9 mouse cellular contexts compared by ENCODE assay signal in the genomic region with DNA sequence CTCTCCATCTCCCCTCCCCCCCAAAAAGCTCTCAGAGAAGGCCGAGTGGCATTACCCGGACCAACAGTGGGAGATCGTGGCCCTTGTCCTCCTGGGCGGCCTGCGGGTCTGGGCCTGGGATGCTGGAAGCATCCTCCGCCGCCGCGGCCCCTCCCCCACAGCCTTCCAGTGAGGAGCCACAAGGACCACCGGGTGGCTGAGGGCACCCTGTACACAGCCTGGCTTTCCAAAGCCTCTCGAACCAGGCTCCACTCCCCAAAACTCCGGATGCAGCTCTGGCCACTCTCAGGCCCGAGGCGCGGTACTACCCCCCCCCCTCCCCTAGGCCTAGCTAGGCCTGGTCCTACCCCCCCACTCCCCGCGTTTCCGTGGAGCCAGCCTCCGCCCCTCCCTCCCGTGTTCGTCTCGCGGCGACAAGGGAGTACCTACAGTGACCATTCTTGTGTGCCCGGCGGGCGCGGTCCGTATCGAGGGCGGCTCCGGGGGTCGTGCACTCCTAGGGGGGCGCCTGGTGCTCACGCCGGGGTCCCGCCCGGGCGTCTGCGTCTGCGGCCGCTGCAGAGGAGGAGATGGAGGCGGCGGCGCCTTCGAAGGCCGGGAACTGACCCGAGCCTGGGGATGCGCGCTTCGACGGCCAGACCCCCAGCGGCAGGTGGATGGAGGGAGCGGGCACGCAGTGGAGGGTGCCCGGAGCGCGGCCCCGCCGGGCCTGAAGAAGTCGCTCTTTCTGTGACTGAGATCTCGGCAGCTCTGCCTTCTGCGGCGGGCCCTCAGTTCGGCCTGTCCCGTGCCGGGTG. TPM values are rescaled to one million over a fixed set of nuclear protein-coding genes. Genes with fewer than 3 reads are reported as not detected.
A peak's percentile ranks its signal among the peaks of the same experiment; 100 is the strongest.
DNase-seq lines count a peak whose midpoint lies in the region; ATAC-seq and TF ChIP-seq lines count a peak whose summit lies in the region.
"Had no signal": no experiment of that assay in that cellular context is flagged by ENCODE, and none has a peak within 500 bp of the region (broad histone marks: within the 10 kb centered on the region; RNA-seq: fewer than 3 reads in every experiment).

No protein-coding gene starts in this region.

- H3K27ac ChIP-seq in kidney, adult 2 months (ENCODE audit: insufficient read depth, low read depth, low read length) = no peak overlapping the region
- no peak overlapping the region for H3K27ac ChIP-seq in limb, embryonic 10.5 days

- H3K27me3 ChIP-seq in kidney, adult 2 months (replicated peaks; ENCODE audit: control insufficient read depth, insufficient read depth, low read length) = peaks cover 4% of the 10 kb centered on the region
- peaks cover 95% of the 10 kb centered on the region for H3K27me3 ChIP-seq in limb, embryonic 10.5 days (ENCODE audit: low read depth, poor library complexity, severe bottlenecking)

- no peak for TF ChIP-seq POLR2A in kidney, adult 2 months (IDR thresholded peaks at IDR 0.05; ENCODE audit: low read depth, low read length)

- H3K36me3 ChIP-seq in kidney, adult 2 months (ENCODE audit: control insufficient read depth, insufficient read depth, low read length) = no peaks in the 10 kb centered on the region
- H3K36me3 ChIP-seq in limb, embryonic 10.5 days = 0 out of 2 replicates have a peak, but pooled peaks cover 2% of the 10 kb centered on the region

- DNase-seq in kidney, adult 2 months = no peak
- no peak for DNase-seq in kidney, postnatal 10 days
- peak; percentile 26 for DNase-seq in ZHBTc4 (ENCODE audit: low read depth, low spot score)
- peak; percentile 37 for DNase-seq in embryo, embryonic 9.5 days (ENCODE audit: extremely low spot score)
- DNase-seq in limb, embryonic 10.5 days (ENCODE audit: low spot score) = peak; percentile 36
- DNase-seq in retina, embryonic 14.5 days (ENCODE audit: low spot score) = peak; percentile 43
- no peak for DNase-seq in gastrocnemius, postnatal 36 days

- H3K4me3 ChIP-seq in kidney, adult 2 months (ENCODE audit: insufficient read depth, low read depth, low read length) = 0 out of 2 replicates have a peak overlapping the region, but pooled peaks have one; percentile 7
- peak overlapping the region; percentile 48 for H3K4me3 ChIP-seq in limb, embryonic 10.5 days

- no peaks in the 10 kb centered on the region; the same call in 1 of the 2 replicates for H3K4me1 ChIP-seq in kidney, adult 2 months (ENCODE audit: control insufficient read depth, insufficient read depth, low read length)
- peaks cover 32% of the 10 kb centered on the region for H3K4me1 ChIP-seq in limb, embryonic 10.5 days

- WGBS in kidney, adult 2 months = 2% methylated on average over 66 of the region's 67 CpGs
- under 1% methylated on average over 67 of the region's 67 CpGs for WGBS in limb, embryonic 10.5 days

- intact Hi-C loops in gastrocnemius, postnatal 36 days (cut with DNase I) = no loop called here

- H3K9me3 ChIP-seq in limb, embryonic 10.5 days (replicated peaks) = no peaks in the 10 kb centered on the region

- no peak for TF ChIP-seq CTCF in kidney, adult 2 months (conservative IDR thresholded peaks at IDR 0.05; ENCODE audit: insufficient read depth, insufficient read length, low read depth, low read length)

- ATAC-seq in inflammation-experienced regulatory T-cells, adult 6 months = no peak

RNA-seq across cellular contexts. Expression of a gene that starts 0.5 kb away (rescaled TPM):
- polyA plus RNA-seq in kidney, adult 2 months (2012; rRNA removed) = 0.62 and 0.64 TPM in 2 replicates
- polyA plus RNA-seq in limb, embryonic 10.5 days (2016; fragmentation: Nextera tagmentation; extraction: Ambion mirVana) = 0.06 and 0.10 TPM in 2 replicates
- not detected for polyA plus RNA-seq in inflammation-experienced regulatory T-cells, adult 6 months (2017; shearing (Covaris generic))
- under 1 TPM in 1 of 2 experiments, not detected in 1; 0.26 TPM for total RNA-seq in gastrocnemius, postnatal 36 days (2021)
- total RNA-seq: liver, adult 2 months had no signal
- polyA plus RNA-seq: liver, adult 2 months had no signal

RNA-seq across cellular contexts. Expression of a gene that starts 19.7 kb away (rescaled TPM):
- polyA plus RNA-seq in kidney, adult 2 months (2012; rRNA removed) = not detected in 2 replicates
- not detected in 2 replicates for polyA plus RNA-seq in limb, embryonic 10.5 days (2016; fragmentation: Nextera tagmentation; extraction: Ambion mirVana)
- not detected for polyA plus RNA-seq in inflammation-experienced regulatory T-cells, adult 6 months (2017; shearing (Covaris generic))
- total RNA-seq in gastrocnemius, postnatal 36 days (2021) = not detected
- total RNA-seq: liver, adult 2 months had no signal
- polyA plus RNA-seq: liver, adult 2 months had no signal

RNA-seq across cellular contexts. Expression of a gene that starts 19.8 kb away (rescaled TPM):
- 13.6 and 15.8 TPM in 2 replicates for polyA plus RNA-seq in kidney, adult 2 months (2012; rRNA removed)
- 11.0 TPM in 2 replicates for polyA plus RNA-seq in limb, embryonic 10.5 days (2016; fragmentation: Nextera tagmentation; extraction: Ambion mirVana)
- polyA plus RNA-seq in inflammation-experienced regulatory T-cells, adult 6 months (2017; shearing (Covaris generic)) = 1 to 10 TPM; 2.9 to 7.0 (median 6.5) TPM
- total RNA-seq in gastrocnemius, postnatal 36 days (2021) = 1 to 10 TPM; 2.9 to 3.8 TPM

RNA-seq across cellular contexts. Expression of a gene that starts 33.9 kb away (rescaled TPM):
- polyA plus RNA-seq in kidney, adult 2 months (2012; rRNA removed) = 130 and 143 TPM in 2 replicates
- polyA plus RNA-seq in limb, embryonic 10.5 days (2016; fragmentation: Nextera tagmentation; extraction: Ambion mirVana) = 38.9 and 46.4 TPM in 2 replicates
- polyA plus RNA-seq in inflammation-experienced regulatory T-cells, adult 6 months (2017; shearing (Covaris generic)) = 10 to 100 TPM; 27.7 to 40.0 (median 37.7) TPM
- 10 to 100 TPM; 82.2 to 86.9 TPM for total RNA-seq in gastrocnemius, postnatal 36 days (2021)

RNA-seq across cellular contexts. Expression of a gene that starts 47.7 kb away (rescaled TPM):
- 2.8 and 12.0 TPM in 2 replicates for polyA plus RNA-seq in kidney, adult 2 months (2012; rRNA removed)
- 0.89 and 2.4 TPM in 2 replicates for polyA plus RNA-seq in limb, embryonic 10.5 days (2016; fragmentation: Nextera tagmentation; extraction: Ambion mirVana)
- polyA plus RNA-seq in inflammation-experienced regulatory T-cells, adult 6 months (2017; shearing (Covaris generic)) = under 1 TPM; 0.20 to 0.36 (median 0.32) TPM
- 1 to 10 TPM; 1.4 to 2.1 TPM for total RNA-seq in gastrocnemius, postnatal 36 days (2021)

Comparison
In these comparisons a context has a peak if more than half of its experiments do, and no peak if none do; other contexts are left out.
1. DNase-seq: peak in ZHBTc4 (single experiment), embryo, embryonic 9.5 days (single experiment), limb, embryonic 10.5 days (single experiment) and retina, embryonic 14.5 days (single experiment); none in kidney, adult 2 months (single experiment), kidney, postnatal 10 days (single experiment) and gastrocnemius, postnatal 36 days (0 of 2).